ENCODE assay signal across 8 mouse cellular contexts in the genomic region with DNA sequence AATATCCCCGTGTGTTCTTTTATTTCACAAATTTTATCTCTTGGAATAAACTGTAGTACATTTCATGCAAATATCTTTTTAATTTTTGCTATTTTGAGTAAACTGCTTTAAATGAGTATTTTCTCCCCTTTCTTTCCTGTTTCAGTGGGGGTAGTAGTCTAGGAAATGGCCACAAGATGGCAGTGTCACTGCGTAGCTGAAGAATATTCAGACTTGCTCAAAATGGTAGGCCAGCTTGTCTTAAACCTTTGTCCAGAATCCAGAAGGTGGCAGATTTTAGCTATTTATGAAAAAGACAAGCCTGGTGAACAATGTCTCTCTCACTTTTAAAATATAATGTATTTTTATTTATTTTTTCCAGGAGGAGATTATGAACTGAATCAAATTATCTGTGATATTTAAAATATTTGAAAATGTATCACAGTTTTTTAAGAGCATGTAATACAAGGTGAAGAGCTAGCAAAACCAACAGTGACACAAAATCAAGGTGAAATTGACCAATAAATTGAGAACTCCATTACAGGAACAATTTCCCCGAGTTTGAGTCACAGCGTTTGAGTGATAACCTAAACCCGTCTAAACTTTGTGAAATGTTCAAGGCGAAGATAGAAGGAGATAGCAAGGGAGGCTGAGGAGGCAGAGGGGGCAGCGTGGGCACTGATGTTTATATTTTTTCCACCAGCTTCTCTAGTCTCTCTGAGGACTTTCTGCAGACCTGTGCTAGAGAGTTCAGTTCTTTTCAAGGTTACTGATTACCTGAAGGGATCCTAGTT.
DNase-seq lines count a peak whose midpoint lies in the region; ATAC-seq and TF ChIP-seq lines count a peak whose summit lies in the region.

No protein-coding gene starts in this region.

- no peak for TF ChIP-seq POLR2A in liver, adult 2 months (IDR thresholded peaks at IDR 0.05; ENCODE audit: extremely low read depth, insufficient read depth, low read length)

- no peak overlapping the region for H3K4me2 ChIP-seq in liver, embryonic 12.5 days
- no peak overlapping the region for H3K4me2 ChIP-seq in embryonic facial prominence, embryonic 14.5 days (ENCODE audit: low read depth, low read length)
- no peak overlapping the region for H3K4me2 ChIP-seq in intestine, embryonic 14.5 days (ENCODE audit: low read length)
- H3K4me2 ChIP-seq in midbrain, postnatal 0 days (ENCODE audit: low read depth, low read length, poor library complexity, severe bottlenecking) = no peak overlapping the region

- 61% methylated on average over 7 of the region's 7 CpGs for WGBS in liver, adult 2 months
- WGBS in liver, embryonic 12.5 days (ENCODE audit: insufficient replicate concordance) = 43% methylated on average over 7 of the region's 7 CpGs
- WGBS in embryonic facial prominence, embryonic 14.5 days = 31% methylated on average over 7 of the region's 7 CpGs
- 32% methylated on average over 7 of the region's 7 CpGs for WGBS in intestine, embryonic 14.5 days
- 31% methylated on average over 7 of the region's 7 CpGs for WGBS in midbrain, postnatal 0 days

- H3K36me3 ChIP-seq in liver, adult 2 months (ENCODE audit: control insufficient read depth, insufficient read depth, low read length) = no peaks in the 10 kb centered on the region
- H3K36me3 ChIP-seq in liver, embryonic 12.5 days = no peaks in the 10 kb centered on the region
- no peaks in the 10 kb centered on the region for H3K36me3 ChIP-seq in embryonic facial prominence, embryonic 14.5 days (ENCODE audit: control insufficient read depth, insufficient read depth, low read length)
- no peaks in the 10 kb centered on the region for H3K36me3 ChIP-seq in intestine, embryonic 14.5 days (ENCODE audit: control insufficient read depth, insufficient read depth, low read length)
- H3K36me3 ChIP-seq in midbrain, postnatal 0 days (ENCODE audit: insufficient read depth, low read length) = no peaks in the 10 kb centered on the region

- H3K27ac ChIP-seq in liver, adult 2 months (replicated peaks; ENCODE audit: insufficient read depth, low read depth, low read length) = no peak overlapping the region
- H3K27ac ChIP-seq in liver, embryonic 12.5 days = no peak overlapping the region
- H3K27ac ChIP-seq in embryonic facial prominence, embryonic 14.5 days (replicated peaks; ENCODE audit: low read depth, low read length) = no peak overlapping the region
- H3K27ac ChIP-seq in intestine, embryonic 14.5 days (ENCODE audit: low read depth) = no peak overlapping the region
- H3K27ac ChIP-seq in midbrain, postnatal 0 days (ENCODE audit: low read depth, low read length) = no peak overlapping the region; the same call in 1 of the 2 replicates

- H3K27me3 ChIP-seq in liver, adult 2 months (ENCODE audit: control insufficient read depth, insufficient read depth, low read length) = no peaks in the 10 kb centered on the region
- no peaks in the 10 kb centered on the region for H3K27me3 ChIP-seq in liver, embryonic 12.5 days (replicated peaks)
- H3K27me3 ChIP-seq in embryonic facial prominence, embryonic 14.5 days (replicated peaks; ENCODE audit: control insufficient read depth, insufficient read depth, low read length) = no peaks in the 10 kb centered on the region
- no peaks in the 10 kb centered on the region for H3K27me3 ChIP-seq in intestine, embryonic 14.5 days (replicated peaks; ENCODE audit: control insufficient read depth, insufficient read depth, low read length)
- H3K27me3 ChIP-seq in midbrain, postnatal 0 days (ENCODE audit: insufficient read depth, low read length) = no peaks in the 10 kb centered on the region

- ATAC-seq in liver, embryonic 12.5 days = no peak
- ATAC-seq in embryonic facial prominence, embryonic 14.5 days (ENCODE audit: low read depth) = no peak
- ATAC-seq in intestine, embryonic 14.5 days (replicated peaks; ENCODE audit: low FRiP score, low TSS enrichment, low read depth) = no peak
- peak; percentile 71; the same call in 1 of the 2 replicates for ATAC-seq in midbrain, postnatal 0 days (ENCODE audit: low FRiP score)
- ATAC-seq in inflammation-experienced regulatory T-cells, adult 6 months = no peak

- H3K4me3 ChIP-seq in liver, adult 2 months (ENCODE audit: insufficient read depth, low read depth, low read length) = no peak overlapping the region
- no peak overlapping the region for H3K4me3 ChIP-seq in liver, embryonic 12.5 days
- no peak overlapping the region for H3K4me3 ChIP-seq in embryonic facial prominence, embryonic 14.5 days (ENCODE audit: low read depth, low read length)
- no peak overlapping the region for H3K4me3 ChIP-seq in intestine, embryonic 14.5 days (ENCODE audit: low read depth, low read length)
- H3K4me3 ChIP-seq in midbrain, postnatal 0 days (ENCODE audit: low read depth, low read length) = no peak overlapping the region

- H3K9ac ChIP-seq in liver, adult 2 months (ENCODE audit: low read depth, low read length) = no peak overlapping the region
- H3K9ac ChIP-seq in liver, embryonic 12.5 days = no peak overlapping the region
- H3K9ac ChIP-seq in embryonic facial prominence, embryonic 14.5 days (ENCODE audit: low read depth, low read length) = no peak overlapping the region
- H3K9ac ChIP-seq in intestine, embryonic 14.5 days (ENCODE audit: low read length) = no peak overlapping the region
- 0 out of 2 replicates have a peak overlapping the region, but pooled peaks have one; percentile 19 for H3K9ac ChIP-seq in midbrain, postnatal 0 days (replicated peaks; ENCODE audit: low read length, poor library complexity, severe bottlenecking)

- no peaks in the 10 kb centered on the region for H3K79me2 ChIP-seq in liver, adult 2 months (ENCODE audit: control insufficient read depth, insufficient read depth, low read length)

- no peaks in the 10 kb centered on the region for H3K9me3 ChIP-seq in liver, embryonic 12.5 days (replicated peaks)
- no peaks in the 10 kb centered on the region for H3K9me3 ChIP-seq in embryonic facial prominence, embryonic 14.5 days (ENCODE audit: control insufficient read depth, low read length)
- H3K9me3 ChIP-seq in intestine, embryonic 14.5 days (ENCODE audit: control insufficient read depth, low read length) = no peaks in the 10 kb centered on the region
- no peaks in the 10 kb centered on the region for H3K9me3 ChIP-seq in midbrain, postnatal 0 days (ENCODE audit: low read length)

- TF ChIP-seq CTCF in liver, adult 2 months (IDR thresholded peaks at IDR 0.05; ENCODE audit: low read depth, low read length) = peak; percentile 31
- TF ChIP-seq CTCF in midbrain, postnatal 0 days (IDR thresholded peaks at IDR 0.05) = peak; percentile 100

- H3K4me1 ChIP-seq in liver, adult 2 months (ENCODE audit: control insufficient read depth, insufficient read depth, low read length) = no peaks in the 10 kb centered on the region
- no peaks in the 10 kb centered on the region for H3K4me1 ChIP-seq in liver, embryonic 12.5 days
- no peaks in the 10 kb centered on the region; the same call in 1 of the 2 replicates for H3K4me1 ChIP-seq in embryonic facial prominence, embryonic 14.5 days (ENCODE audit: control insufficient read depth, insufficient read depth, low read length)
- no peaks in the 10 kb centered on the region for H3K4me1 ChIP-seq in intestine, embryonic 14.5 days (replicated peaks; ENCODE audit: control insufficient read depth, insufficient read depth, low read length)
- peaks cover 12% of the 10 kb centered on the region; the same call in 1 of the 2 replicates for H3K4me1 ChIP-seq in midbrain, postnatal 0 days (ENCODE audit: insufficient read depth, low read length)

- peak; percentile 29 for DNase-seq in liver, adult 2 months (ENCODE audit: extremely low read depth, low read depth, low spot score)
- DNase-seq in brain, adult 2 months (ENCODE audit: low read depth, low spot score) = peak; percentile 91
- peak; percentile 93 for DNase-seq in embryonic facial prominence, embryonic 14.5 days (ENCODE audit: low spot score)
- peak; percentile 74 for DNase-seq in intestine, embryonic 14.5 days (ENCODE audit: low spot score)
- DNase-seq in left cerebral cortex, adult 8-10 months (ENCODE audit: low spot score in 2 of 2) = peak; percentile 45 to 56
- DNase-seq in midbrain, postnatal 0 days (ENCODE audit: low spot score) = peak; percentile 95

Comparison
In these comparisons a context has a peak if more than half of its experiments do, and no peak if none do; other contexts are left out.
1. DNase-seq: peak in every context shown above with its lines; median percentile 95 in midbrain, postnatal 0 days; 93 in embryonic facial prominence, embryonic 14.5 days; 91 in brain, adult 2 months; 74 in intestine, embryonic 14.5 days; 50 in left cerebral cortex, adult 8-10 months; 29 in liver, adult 2 months.